Mouse (Mus musculus): ENCODE measurements around the gene Rpl23. TPM values are rescaled to one million over a fixed set of nuclear protein-coding genes. Genes with fewer than 3 reads are reported as not detected.

The Rpl23 gene
- polyA plus RNA-seq, 1 experiment from 2014 or later, result 363 TPM

GRCm38 (mm10) chr11:97804841-97805661 lies 22.8 kb upstream of the Rpl23 start:
- H3K4me1 ChIP-seq (replicated peaks), result peaks cover 84% of the 10 kb centered on the region
- no peak for ATAC-seq
- H3K9me3 ChIP-seq, result no peaks in the 10 kb centered on the region
- H3K27me3 ChIP-seq, result no peaks in the 10 kb centered on the region
- peaks cover 30% of the 10 kb centered on the region for H3K36me3 ChIP-seq
- no peak overlapping the region for H3K4me3 ChIP-seq (replicated peaks)
- peak overlapping the region; percentile 49 for H3K4me2 ChIP-seq (replicated peaks)
- 40% methylated on average over 9 of the region's 9 CpGs for WGBS
- H3K9ac ChIP-seq (replicated peaks), result peak overlapping the region; percentile 46; the same call in 1 of the 2 replicates
- peak overlapping the region; percentile 80 for H3K27ac ChIP-seq

GRCm38 (mm10) chr11:97803847-97804246 lies 21.6 kb upstream of the Rpl23 start:
- Histone ChIP-seq H3K4me3 (replicated peaks) (no peak overlapping the region), H3K9me3 (no peaks in the 10 kb centered on the region), H3K9ac (replicated peaks) (no peak overlapping the region), H3K4me1 (replicated peaks) (peaks cover 73% of the 10 kb centered on the region), H3K27me3 (no peaks in the 10 kb centered on the region), H3K4me2 (replicated peaks) (no peak overlapping the region), H3K27ac (no peak overlapping the region), H3K36me3 (peaks cover 23% of the 10 kb centered on the region)
- ATAC-seq, result no peak
- WGBS, result 92% methylated on average over 5 of the region's 5 CpGs

GRCm38 (mm10) chr11:97802495-97802894 lies 20.3 kb upstream of the Rpl23 start:
- H3K9me3 ChIP-seq, result no peaks in the 10 kb centered on the region
- peak overlapping the region; percentile 97; the same call in 1 of the 2 replicates for H3K4me3 ChIP-seq (replicated peaks)
- no peak for ATAC-seq
- peak overlapping the region; percentile 84 for H3K4me2 ChIP-seq (replicated peaks)
- peaks cover 62% of the 10 kb centered on the region for H3K4me1 ChIP-seq (replicated peaks)
- 36% methylated on average over 6 of the region's 6 CpGs for WGBS
- H3K9ac ChIP-seq (replicated peaks), result peak overlapping the region; percentile 98
- no peaks in the 10 kb centered on the region for H3K27me3 ChIP-seq
- peaks cover 9% of the 10 kb centered on the region for H3K36me3 ChIP-seq
- no peak overlapping the region for H3K27ac ChIP-seq

- peak overlapping the region; percentile 98 for H3K9ac ChIP-seq (replicated peaks)
- peak overlapping the region; percentile 84 for H3K4me2 ChIP-seq (replicated peaks)
- no peak overlapping the region for H3K27ac ChIP-seq
- H3K27me3 ChIP-seq, result no peaks in the 10 kb centered on the region
- H3K4me3 ChIP-seq (replicated peaks), result peak overlapping the region; percentile 97; the same call in 1 of the 2 replicates
- no peak for ATAC-seq
- no peaks in the 10 kb centered on the region for H3K9me3 ChIP-seq
- H3K4me1 ChIP-seq (replicated peaks), result peaks cover 60% of the 10 kb centered on the region
- 54% methylated on average over 1 of the region's 1 CpGs for WGBS
- peaks cover 7% of the 10 kb centered on the region; the same call in 1 of the 2 replicates for H3K36me3 ChIP-seq
Measured at GRCm38 (mm10) chr11:97802194-97802470, 19.9 kb upstream of the Rpl23 start.

- 29% methylated on average over 8 of the region's 8 CpGs for whole genome bisulfite sequencing
Measured at GRCm38 (mm10) chr11:97801409-97802193, 19.4 kb upstream of the Rpl23 start.

GRCm38 (mm10) chr11:97800691-97801408 lies 18.6 kb upstream of the Rpl23 start:
- peaks cover 47% of the 10 kb centered on the region for H3K4me1 ChIP-seq (replicated peaks)

More at GRCm38 (mm10) chr11:97801409-97802193, 19.4 kb upstream of the Rpl23 start:
- peak overlapping the region; percentile 97 for H3K27ac ChIP-seq
- H3K36me3 ChIP-seq, result 0 out of 2 replicates have a peak, but pooled peaks cover 1% of the 10 kb centered on the region
- peak overlapping the region; percentile 98 for H3K9ac ChIP-seq (replicated peaks)
- H3K4me3 ChIP-seq (replicated peaks), result peak overlapping the region; percentile 97
- no peaks in the 10 kb centered on the region for H3K9me3 ChIP-seq
- H3K4me1 ChIP-seq (replicated peaks), result peaks cover 55% of the 10 kb centered on the region
- no peak for ATAC-seq
- H3K27me3 ChIP-seq, result no peaks in the 10 kb centered on the region
- H3K4me2 ChIP-seq (replicated peaks), result peak overlapping the region; percentile 84

GRCm38 (mm10) chr11:97799994-97800690 lies 17.9 kb upstream of the Rpl23 start:
- Histone ChIP-seq H3K36me3 (no peaks in the 10 kb centered on the region), H3K4me2 (replicated peaks) (peak overlapping the region; percentile 84), H3K9me3 (no peaks in the 10 kb centered on the region), H3K9ac (replicated peaks) (peak overlapping the region; percentile 98), H3K27me3 (no peaks in the 10 kb centered on the region), H3K27ac (peak overlapping the region; percentile 97), H3K4me1 (replicated peaks) (peaks cover 40% of the 10 kb centered on the region), H3K4me3 (replicated peaks) (peak overlapping the region; percentile 97)
- peak; percentile 69 for ATAC-seq
- WGBS, result under 1% methylated on average over 35 of the region's 43 CpGs

More at GRCm38 (mm10) chr11:97800691-97801408, 18.6 kb upstream of the Rpl23 start:
- WGBS, result 7% methylated on average over 17 of the region's 17 CpGs
- H3K4me3 ChIP-seq (replicated peaks), result peak overlapping the region; percentile 97
- H3K27ac ChIP-seq, result peak overlapping the region; percentile 97
- H3K36me3 ChIP-seq, result no peaks in the 10 kb centered on the region
- H3K9ac ChIP-seq (replicated peaks), result peak overlapping the region; percentile 98
- peak overlapping the region; percentile 84 for H3K4me2 ChIP-seq (replicated peaks)
- no peaks in the 10 kb centered on the region for H3K27me3 ChIP-seq
- ATAC-seq, result no peak
- H3K9me3 ChIP-seq, result no peaks in the 10 kb centered on the region

GRCm38 (mm10) chr11:97799146-97799993 lies 17.1 kb upstream of the Rpl23 start:
- no peaks in the 10 kb centered on the region for H3K27me3 ChIP-seq
- WGBS, result 0% methylated on average over 58 of the region's 71 CpGs
- H3K4me1 ChIP-seq (replicated peaks), result peaks cover 32% of the 10 kb centered on the region
- no peaks in the 10 kb centered on the region for H3K36me3 ChIP-seq
- peak overlapping the region; percentile 84 for H3K4me2 ChIP-seq (replicated peaks)
- H3K9me3 ChIP-seq, result no peaks in the 10 kb centered on the region
- peak overlapping the region; percentile 97 for H3K27ac ChIP-seq
- peak overlapping the region; percentile 98 for H3K9ac ChIP-seq (replicated peaks)
- H3K4me3 ChIP-seq (replicated peaks), result peak overlapping the region; percentile 97
- ATAC-seq, result peak; percentile 84

GRCm38 (mm10) chr11:97798782-97799145 lies 16.5 kb upstream of the Rpl23 start, which contains the start of gene Lasp1:
Gene Lasp1, plus strand, starts transcription at chr11:97799000.
- no peaks in the 10 kb centered on the region for H3K36me3 ChIP-seq
- WGBS, result 2% methylated on average over 11 of the region's 11 CpGs
- peaks cover 26% of the 10 kb centered on the region for H3K4me1 ChIP-seq (replicated peaks)
- peak within 1 kb of the TSS; percentile 98 for H3K9ac ChIP-seq (replicated peaks)
- peak within 1 kb of the TSS; percentile 97 for H3K4me3 ChIP-seq (replicated peaks)
- peak; percentile 65 for ATAC-seq
- peak within 1 kb of the TSS; percentile 97 for H3K27ac ChIP-seq
- H3K4me2 ChIP-seq (replicated peaks), result peak within 1 kb of the TSS; percentile 84
- H3K27me3 ChIP-seq, result no peaks in the 10 kb centered on the region
- H3K9me3 ChIP-seq, result no peaks in the 10 kb centered on the region

GRCm38 (mm10) chr11:97798083-97798435 lies 15.8 kb upstream of the Rpl23 start:
- Histone ChIP-seq H3K4me1 (replicated peaks) (peaks cover 24% of the 10 kb centered on the region), H3K9ac (replicated peaks) (no peak overlapping the region), H3K4me3 (replicated peaks) (peak overlapping the region; percentile 97; the same call in 1 of the 2 replicates), H3K4me2 (replicated peaks) (peak overlapping the region; percentile 84), H3K27me3 (no peaks in the 10 kb centered on the region), H3K27ac (no peak overlapping the region), H3K9me3 (no peaks in the 10 kb centered on the region), H3K36me3 (no peaks in the 10 kb centered on the region)
- ATAC-seq, result no peak
- WGBS, result 37% methylated on average over 8 of the region's 8 CpGs
